Mouse (Mus musculus): ENCODE measurements around the gene Iqsec3.

Gene Iqsec3

GRCm38 (mm10) chr6:121363956-121364355 lies 109.5 kb downstream of the Iqsec3 start:
- DNase-seq (ENCODE audit: low spot score) = no peak

- DNase-seq (ENCODE audit: low spot score) = no peak
Observed at GRCm38 (mm10) chr6:121363061-121363460, 110.4 kb downstream of the Iqsec3 start.

GRCm38 (mm10) chr6:121357232-121357631 lies 116.2 kb downstream of the Iqsec3 start:
- DNase-seq (ENCODE audit: low spot score) = no peak

GRCm38 (mm10) chr6:121356041-121356440 lies 117.4 kb downstream of the Iqsec3 start:
- no peak for DNase-seq (ENCODE audit: low spot score)

- no peak for DNase-seq (ENCODE audit: low spot score)
Observed at GRCm38 (mm10) chr6:121352276-121352675, 121.2 kb downstream of the Iqsec3 start.

GRCm38 (mm10) chr6:121346428-121346827 lies 127.0 kb downstream of the Iqsec3 start:
- no peak for DNase-seq (ENCODE audit: low spot score)

- no peak for DNase-seq (ENCODE audit: low spot score)
Observed at GRCm38 (mm10) chr6:121344329-121344728, 129.1 kb downstream of the Iqsec3 start.

- DNase-seq (ENCODE audit: low spot score) = no peak
Observed at GRCm38 (mm10) chr6:121343771-121344123, 129.7 kb downstream of the Iqsec3 start.

- DNase-seq (ENCODE audit: low spot score) = no peak
Observed at GRCm38 (mm10) chr6:121343026-121343770, 130.3 kb downstream of the Iqsec3 start, which contains the start of gene Slc6a12. TSS of gene Slc6a12 (plus strand) at chr6:121343076.

- no peak for DNase-seq (ENCODE audit: low spot score)
Observed at GRCm38 (mm10) chr6:121341650-121342049, 131.8 kb downstream of the Iqsec3 start.

GRCm38 (mm10) chr6:121338519-121338896 lies 135.0 kb downstream of the Iqsec3 start:
- DNase-seq (ENCODE audit: low spot score) = no peak

- DNase-seq (ENCODE audit: low spot score) = peak; percentile 59
Observed at GRCm38 (mm10) chr6:121337770-121338518, 135.5 kb downstream of the Iqsec3 start.

GRCm38 (mm10) chr6:121337229-121337628 lies 136.2 kb downstream of the Iqsec3 start:
- DNase-seq (ENCODE audit: low spot score) = no peak

- no peak for DNase-seq (ENCODE audit: low spot score)
Observed at GRCm38 (mm10) chr6:121336558-121336957, 136.9 kb downstream of the Iqsec3 start.

- no peak for DNase-seq (ENCODE audit: low spot score)
Observed at GRCm38 (mm10) chr6:121335841-121336240, 137.6 kb downstream of the Iqsec3 start.

GRCm38 (mm10) chr6:121329848-121330508 lies 143.5 kb downstream of the Iqsec3 start:
- DNase-seq (ENCODE audit: low spot score) = no peak

- DNase-seq (ENCODE audit: low spot score) = no peak
Observed at GRCm38 (mm10) chr6:121328417-121328884, 145.0 kb downstream of the Iqsec3 start.

- DNase-seq (ENCODE audit: low spot score) = no peak
Observed at GRCm38 (mm10) chr6:121326486-121327069, 146.9 kb downstream of the Iqsec3 start.

GRCm38 (mm10) chr6:121325740-121326139 lies 147.7 kb downstream of the Iqsec3 start:
- DNase-seq (ENCODE audit: low spot score) = no peak

- no peak for DNase-seq (ENCODE audit: low spot score)
Observed at GRCm38 (mm10) chr6:121325298-121325697, 148.2 kb downstream of the Iqsec3 start.

Measured in T-cell, adult 2 months (primary cell).